Mouse (Mus musculus) gastrocnemius, postnatal 4 days (tissue): Measurements from ENCODE around the gene Mtmr3. TPM values are rescaled to one million over a fixed set of nuclear protein-coding genes. Genes with fewer than 3 reads are reported as not detected.

Source experiments
- total RNA-seq, 2 experiments: library from RNA; stranded (reverse); gene quantifications; 2 replicates each; pipeline ENCODE4 v1.2.3; 2021

Mtmr3 gene
- total RNA-seq, 2 experiments from 2014 or later, result 62.9 to 68.7 TPM

Other genes starting within 250 kb of the Mtmr3 start
- gene Hormad2, start 153.8 kb downstream of the Mtmr3 start, total RNA-seq, result under 1 TPM; 0.66 to 0.67 TPM
- gene Gm11032, start 25.2 kb upstream of the Mtmr3 start, total RNA-seq, result not detected
- gene Ascc2, start 42.9 kb upstream of the Mtmr3 start, total RNA-seq, result 10 to 100 TPM; 20.0 to 20.6 TPM
- 100 to 1,000 TPM; 632 to 697 TPM for gene Uqcr10, start 109.5 kb upstream of the Mtmr3 start, total RNA-seq
- gene Zmat5, start 109.8 kb upstream of the Mtmr3 start, total RNA-seq, result 10 to 100 TPM; 15.3 to 21.0 TPM
- under 1 TPM; 0.39 to 0.47 TPM for gene Cabp7, start 151.9 kb upstream of the Mtmr3 start, total RNA-seq